Mouse (Mus musculus): ENCODE measurements at regions not wholly inside any gene's neighbourhood (a gene's known extent, or its start where the extent isn't known, plus 50 kb on each side); places are given as distances from the start of the nearest gene placed in this dataset.

GRCm38 (mm10) chr15:68316116-68316515, 1815.4 kb upstream of the Lrrc6 start:
- no peak for ATAC-seq (ENCODE audit: extremely low read depth, insufficient number of reproducible peaks, low FRiP score, poor library complexity, severe bottlenecking)
